Mouse (Mus musculus) hindbrain, embryonic 16.5 days (tissue): Measurements from ENCODE around the gene Gbx1. TPM values are rescaled to one million over a fixed set of nuclear protein-coding genes. Genes with fewer than 3 reads are reported as not detected.

Source experiments
- ATAC-seq: fragments of 200-750 bp; cut with Nextera tagmentation; 2 replicates; pipeline ENCODE4 v1.8.0; 2017; ENCODE audit warnings: moderate TSS enrichment, moderate library complexity
- H3K27ac ChIP-seq: fragments of 300-500 bp; sonication (generic); 2 replicates; pipeline ENCODE4 v1.5.1; 2014; ENCODE audit warnings: low read depth, mild to moderate bottlenecking, control low read depth, low read length, moderate library complexity
- H3K27me3 ChIP-seq: fragments of 300-500 bp; sonication (generic); replicated peaks from 2 replicates; pipeline ENCODE4 v1.6.1; 2014; ENCODE audit warnings: low read length; ENCODE audit not compliant: control insufficient read depth, insufficient read depth
- H3K36me3 ChIP-seq: fragments of 300-500 bp; sonication (generic); 2 replicates; pipeline ENCODE4 v1.6.1; 2014; ENCODE audit warnings: mild to moderate bottlenecking, low read length, moderate library complexity, mixed read lengths; ENCODE audit not compliant: control insufficient read depth, insufficient read depth
- H3K4me1 ChIP-seq: fragments of 300-500 bp; sonication (generic); 2 replicates; pipeline ENCODE4 v1.6.1; 2014; ENCODE audit warnings: low read depth, low read length; ENCODE audit not compliant: control insufficient read depth, insufficient read depth
- H3K4me2 ChIP-seq: fragments of 300-500 bp; sonication (generic); 2 replicates; pipeline ENCODE4 v1.6.1; 2014; ENCODE audit warnings: mild to moderate bottlenecking, low read length, control low read depth, moderate library complexity
- H3K4me3 ChIP-seq: fragments of 300-500 bp; sonication (generic); 2 replicates; pipeline ENCODE4 v1.5.1; 2014; ENCODE audit warnings: mild to moderate bottlenecking, low read length, control low read depth, moderate library complexity
- H3K9ac ChIP-seq: fragments of 300-500 bp; sonication (generic); 2 replicates; pipeline ENCODE4 v1.6.1; 2014; ENCODE audit warnings: low read depth, mild to moderate bottlenecking, control low read depth, low read length, moderate library complexity
- H3K9me3 ChIP-seq: fragments of 300-500 bp; sonication (generic); 2 replicates; pipeline ENCODE4 v1.6.1; 2014; ENCODE audit warnings: mild to moderate bottlenecking, low read length, moderate library complexity; ENCODE audit not compliant: control insufficient read depth
- WGBS: fragments of 180-500 bp; shearing (Covaris S2); extraction: QIAGEN DNeasy Blood & Tissue Kit; methylation state at CpG from one replicate; pipeline ENCODE4 v1.1.7; 2014; 5-methylcytosine and 5-hydroxymethylcytosine counted together
- polyA plus RNA-seq: library from polyadenylated mRNA; unstranded; fragments of >200 nt; fragmentation: Nextera tagmentation; extraction: Ambion mirVana; gene quantifications from 2 replicates; pipeline ENCODE4 v1.2.1, GENCODE M21; 2015

The Gbx1 gene
- polyA plus RNA-seq, 1 experiment from 2014 or later = 3.0 TPM

GRCm38 (mm10) chr5:24527780-24528179 lies 778 bp upstream of the Gbx1 start:
- peaks cover 13% of the 10 kb centered on the region for H3K4me1 ChIP-seq
- no peaks in the 10 kb centered on the region for H3K9me3 ChIP-seq
- ATAC-seq = no peak
- H3K9ac ChIP-seq = no peak overlapping the region
- H3K36me3 ChIP-seq = no peaks in the 10 kb centered on the region
- H3K27ac ChIP-seq = no peak overlapping the region
- WGBS = 17% methylated on average over 6 of the region's 6 CpGs
- H3K4me3 ChIP-seq = no peak overlapping the region
- no peak overlapping the region for H3K4me2 ChIP-seq
- H3K27me3 ChIP-seq = peaks cover 34% of the 10 kb centered on the region

GRCm38 (mm10) chr5:24526190-24526888 lies 663 bp downstream of the Gbx1 start:
- no peak for ATAC-seq
- no peaks in the 10 kb centered on the region for H3K36me3 ChIP-seq
- H3K9me3 ChIP-seq = no peaks in the 10 kb centered on the region
- peaks cover 13% of the 10 kb centered on the region for H3K4me1 ChIP-seq
- under 1% methylated on average over 63 of the region's 109 CpGs for whole genome bisulfite sequencing
- H3K27me3 ChIP-seq = peaks cover 37% of the 10 kb centered on the region
- no peak overlapping the region for H3K27ac ChIP-seq
- H3K4me2 ChIP-seq = peak overlapping the region; percentile 97
- H3K4me3 ChIP-seq = peak overlapping the region; percentile 57
- H3K9ac ChIP-seq = peak overlapping the region; percentile 59

GRCm38 (mm10) chr5:24525360-24526189 lies 1.4 kb downstream of the Gbx1 start:
- H3K27ac ChIP-seq = no peak overlapping the region

GRCm38 (mm10) chr5:24524522-24524921 lies 2.5 kb downstream of the Gbx1 start:
- H3K9ac ChIP-seq = no peak overlapping the region
- H3K27me3 ChIP-seq = peaks cover 34% of the 10 kb centered on the region
- no peak overlapping the region for H3K27ac ChIP-seq
- no peaks in the 10 kb centered on the region for H3K36me3 ChIP-seq
- ATAC-seq = no peak
- peak overlapping the region; percentile 3 for H3K4me3 ChIP-seq
- peaks cover 13% of the 10 kb centered on the region for H3K4me1 ChIP-seq
- H3K9me3 ChIP-seq = no peaks in the 10 kb centered on the region
- peak overlapping the region; percentile 97 for H3K4me2 ChIP-seq
- WGBS = 18% methylated on average over 4 of the region's 4 CpGs

More at GRCm38 (mm10) chr5:24525360-24526189, 1.4 kb downstream of the Gbx1 start:
- ATAC-seq = no peak
- Histone ChIP-seq H3K9me3 (no peaks in the 10 kb centered on the region), H3K4me1 (peaks cover 13% of the 10 kb centered on the region), H3K27me3 (peaks cover 37% of the 10 kb centered on the region), H3K4me2 (peak overlapping the region; percentile 97), H3K36me3 (no peaks in the 10 kb centered on the region), H3K4me3 (peak overlapping the region; percentile 57), H3K9ac (peak overlapping the region; percentile 59)
- WGBS = 4% methylated on average over 34 of the region's 34 CpGs

- 28% methylated on average over 8 of the region's 8 CpGs for WGBS
- Histone ChIP-seq H3K27me3 (peaks cover 27% of the 10 kb centered on the region), H3K4me3 (0 out of 2 replicates have a peak overlapping the region, but pooled peaks have one; percentile 13), H3K9ac (no peak overlapping the region), H3K36me3 (no peaks in the 10 kb centered on the region), H3K4me1 (peaks cover 13% of the 10 kb centered on the region), H3K4me2 (peak overlapping the region; percentile 26), H3K27ac (no peak overlapping the region), H3K9me3 (no peaks in the 10 kb centered on the region)
- no peak for ATAC-seq
These were observed 3.2 kb downstream of the Gbx1 start for GRCm38 (mm10) chr5:24523806-24524205.

GRCm38 (mm10) chr5:24521366-24521765 lies 5.6 kb downstream of the Gbx1 start:
- H3K36me3 ChIP-seq = no peaks in the 10 kb centered on the region
- no peaks in the 10 kb centered on the region for H3K9me3 ChIP-seq
- 62% methylated on average over 8 of the region's 8 CpGs for WGBS
- ATAC-seq = no peak
- H3K27me3 ChIP-seq = peaks cover 15% of the 10 kb centered on the region
- no peak overlapping the region for H3K4me2 ChIP-seq
- H3K4me3 ChIP-seq = no peak overlapping the region
- H3K27ac ChIP-seq = no peak overlapping the region
- H3K4me1 ChIP-seq = peaks cover 5% of the 10 kb centered on the region
- H3K9ac ChIP-seq = no peak overlapping the region

GRCm38 (mm10) chr5:24512271-24512670 lies 14.7 kb downstream of the Gbx1 start:
- Histone ChIP-seq H3K4me1 (no peaks in the 10 kb centered on the region), H3K9ac (no peak overlapping the region), H3K9me3 (no peaks in the 10 kb centered on the region), H3K36me3 (no peaks in the 10 kb centered on the region), H3K4me3 (no peak overlapping the region), H3K27me3 (no peaks in the 10 kb centered on the region), H3K27ac (no peak overlapping the region), H3K4me2 (no peak overlapping the region)
- 63% methylated on average over 8 of the region's 8 CpGs for WGBS
- ATAC-seq = no peak

- H3K4me1 ChIP-seq = no peaks in the 10 kb centered on the region
- no peak overlapping the region for H3K4me2 ChIP-seq
- no peak overlapping the region for H3K27ac ChIP-seq
- no peaks in the 10 kb centered on the region for H3K36me3 ChIP-seq
- ATAC-seq = 0 out of 2 replicates have a peak, but pooled peaks have one; percentile 25
- 59% methylated on average over 11 of the region's 11 CpGs for WGBS
- H3K9ac ChIP-seq = no peak overlapping the region
- H3K4me3 ChIP-seq = no peak overlapping the region
- no peaks in the 10 kb centered on the region for H3K27me3 ChIP-seq
- H3K9me3 ChIP-seq = no peaks in the 10 kb centered on the region
These were observed 16.4 kb downstream of the Gbx1 start for GRCm38 (mm10) chr5:24510635-24511034.

GRCm38 (mm10) chr5:24508406-24508805 lies 18.6 kb downstream of the Gbx1 start:
- 93% methylated on average over 7 of the region's 7 CpGs for WGBS
- no peak for ATAC-seq
- Histone ChIP-seq H3K27me3 (peaks cover 4% of the 10 kb centered on the region), H3K4me1 (peaks cover 7% of the 10 kb centered on the region), H3K9me3 (no peaks in the 10 kb centered on the region), H3K9ac (no peak overlapping the region), H3K27ac (no peak overlapping the region), H3K4me3 (no peak overlapping the region), H3K36me3 (no peaks in the 10 kb centered on the region), H3K4me2 (no peak overlapping the region)
